Mouse (Mus musculus) colon, adult 2 months (tissue): ENCODE measurements around the gene Zfp626. TPM values are rescaled to one million over a fixed set of nuclear protein-coding genes. Genes with fewer than 3 reads are reported as not detected.

ENCODE experiments used
- polyA plus RNA-seq: library from polyadenylated mRNA; depleted of rRNA; stranded (reverse); fragments of >200 nt; gene quantifications from 2 replicates; pipeline ENCODE4 v1.2.3, GENCODE M21; 2012; rRNA removed

Zfp626 gene
- 0.21 and 0.61 TPM in 2 replicates for polyA plus RNA-seq

GRCm38 (mm10) chr7:27806896-27807295 lies at the start of gene Zfp626:
Gene Zfp626 (plus strand): TSS chr7:27807196.

GRCm38 (mm10) chr7:27838323-27839249 lies 31.6 kb downstream of the Zfp626 start, which contains the start of gene Zfp59:
Gene Zfp59 (plus strand): TSS chr7:27838607.

GRCm38 (mm10) chr7:27857227-27857626 lies 50.2 kb downstream of the Zfp626 start, which contains the start of gene Zfp607a:
Gene Zfp607a (plus strand): TSS chr7:27857527.

Other genes with a start within 250 kb of the Zfp626 start
- 42.0 and 45.4 TPM in 2 replicates for gene Akt2, start 215.6 kb upstream of the Zfp626 start, polyA plus RNA-seq
- 0.28 and 0.57 TPM in 2 replicates for gene Ttc9b, start 153.3 kb upstream of the Zfp626 start, polyA plus RNA-seq
- 34.9 and 35.9 TPM in 2 replicates for gene Map3k10, start 132.6 kb upstream of the Zfp626 start, polyA plus RNA-seq
- gene Zfp607b, start 117.9 kb upstream of the Zfp626 start, polyA plus RNA-seq = 0.08 and 0.20 TPM in 2 replicates
- 0.73 and 1.0 TPM in 2 replicates for gene Zfp60, start 75.8 kb upstream of the Zfp626 start, polyA plus RNA-seq
- 0.39 and 0.42 TPM in 2 replicates for gene Zfp59, start 31.4 kb downstream of the Zfp626 start, polyA plus RNA-seq
- gene Zfp607a, start 50.3 kb downstream of the Zfp626 start, polyA plus RNA-seq = 0.20 and 0.43 TPM in 2 replicates
- gene Zfp974, start 122.3 kb downstream of the Zfp626 start, polyA plus RNA-seq = 0.73 and 1.2 TPM in 2 replicates
- 0.44 and 0.61 TPM in 2 replicates for gene Zfp780b, start 172.0 kb downstream of the Zfp626 start, polyA plus RNA-seq
- 0.12 and 0.15 TPM in 2 replicates for gene Zfp850, start 206.9 kb downstream of the Zfp626 start, polyA plus RNA-seq
- gene Psmc4, start 242.9 kb downstream of the Zfp626 start, polyA plus RNA-seq = 82.0 and 91.9 TPM in 2 replicates